Comparison of ENCODE assay signal across 29 mouse cellular contexts in genomic region chr3:85584966-85585365, GRCm38 (mm10). TPM values are rescaled to one million over a fixed set of nuclear protein-coding genes. Genes with fewer than 3 reads are reported as not detected.
A peak's percentile ranks its signal among the peaks of the same experiment; 100 is the strongest.
DNase-seq lines count a peak whose midpoint lies in the region; ATAC-seq and TF ChIP-seq lines count a peak whose summit lies in the region.
"Had no signal": no experiment of that assay in that cellular context is flagged by ENCODE, and none has a peak within 500 bp of the region (broad histone marks: within the 10 kb centered on the region; RNA-seq: fewer than 3 reads in every experiment).

No protein-coding gene starts in this region.

- no peak for TF ChIP-seq CTCF in layer of hippocampus, adult 2 months (conservative IDR thresholded peaks at IDR 0.05)

- H3K27me3 ChIP-seq in liver, embryonic 11.5 days (replicated peaks; ENCODE audit: control insufficient read depth, insufficient read depth, low read length), result no peaks in the 10 kb centered on the region
- no peaks in the 10 kb centered on the region for H3K27me3 ChIP-seq in liver, embryonic 16.5 days (ENCODE audit: control insufficient read depth, insufficient read depth, low read depth, low read length)
- H3K27me3 ChIP-seq in midbrain, embryonic 16.5 days (ENCODE audit: control insufficient read depth, insufficient read depth, low read depth, low read length), result no peaks in the 10 kb centered on the region
- H3K27me3 ChIP-seq: embryonic facial prominence, embryonic 15.5 days; forebrain, embryonic 13.5 days; heart, embryonic 15.5 days; hindbrain, embryonic 12.5 days; megakaryocyte, embryonic 14.5 days; midbrain, embryonic 13.5 days; neural tube, embryonic 15.5 days had no signal

- ATAC-seq in liver, embryonic 11.5 days (replicated peaks; ENCODE audit: low FRiP score), result peak; percentile 94
- ATAC-seq in liver, embryonic 16.5 days (ENCODE audit: low read depth), result peak; percentile 82
- ATAC-seq in midbrain, embryonic 16.5 days, result no peak
- ATAC-seq: forebrain, embryonic 13.5 days; hindbrain, postnatal 0 days; intestine, embryonic 16.5 days; midbrain, embryonic 13.5 days had no signal

- H3K36me3 ChIP-seq in liver, embryonic 11.5 days (ENCODE audit: control insufficient read depth, insufficient read depth, low read length), result no peaks in the 10 kb centered on the region
- no peaks in the 10 kb centered on the region for H3K36me3 ChIP-seq in liver, embryonic 16.5 days (ENCODE audit: control insufficient read depth, insufficient read depth)
- no peaks in the 10 kb centered on the region for H3K36me3 ChIP-seq in midbrain, embryonic 16.5 days (ENCODE audit: control insufficient read depth, insufficient read depth, low read length)
- H3K36me3 ChIP-seq: embryonic facial prominence, embryonic 10.5 days; embryonic facial prominence, embryonic 15.5 days; heart, embryonic 15.5 days; midbrain, embryonic 13.5 days; neural tube, embryonic 15.5 days had no signal

- no peak overlapping the region for H3K9ac ChIP-seq in liver, embryonic 11.5 days (ENCODE audit: low read depth, low read length)
- no peak overlapping the region for H3K9ac ChIP-seq in liver, embryonic 16.5 days (ENCODE audit: low read depth, low read length)
- no peak overlapping the region for H3K9ac ChIP-seq in midbrain, embryonic 16.5 days (ENCODE audit: low read depth, low read length)
- H3K9ac ChIP-seq: embryonic facial prominence, embryonic 15.5 days; forebrain, embryonic 13.5 days; heart, embryonic 15.5 days; hindbrain, embryonic 12.5 days; midbrain, embryonic 13.5 days; neural tube, embryonic 15.5 days had no signal

- peak overlapping the region; percentile 67; the same call in 1 of the 2 replicates for H3K27ac ChIP-seq in layer of hippocampus, adult 2 months
- peak overlapping the region; percentile 56 for H3K27ac ChIP-seq in liver, embryonic 11.5 days (ENCODE audit: low read depth, low read length)
- no peak overlapping the region for H3K27ac ChIP-seq in liver, embryonic 16.5 days (ENCODE audit: low read length)
- H3K27ac ChIP-seq in midbrain, embryonic 16.5 days (ENCODE audit: low read length), result no peak overlapping the region
- H3K27ac ChIP-seq: embryonic facial prominence, embryonic 10.5 days; embryonic facial prominence, embryonic 15.5 days; forebrain, embryonic 13.5 days; heart, embryonic 15.5 days; hindbrain, embryonic 12.5 days; hindbrain, postnatal 0 days; midbrain, embryonic 13.5 days; neural tube, embryonic 15.5 days had no signal

- no peak overlapping the region for H3K4me3 ChIP-seq in layer of hippocampus, adult 2 months
- no peak overlapping the region for H3K4me3 ChIP-seq in liver, embryonic 11.5 days (ENCODE audit: low read depth, low read length)
- no peak overlapping the region for H3K4me3 ChIP-seq in liver, embryonic 16.5 days (ENCODE audit: low read depth, low read length)
- H3K4me3 ChIP-seq in midbrain, embryonic 16.5 days (ENCODE audit: low read depth, low read length), result no peak overlapping the region
- H3K4me3 ChIP-seq: embryonic facial prominence, embryonic 10.5 days; embryonic facial prominence, embryonic 15.5 days; forebrain, embryonic 13.5 days; heart, embryonic 15.5 days; hindbrain, embryonic 12.5 days; megakaryocyte, embryonic 14.5 days; midbrain, embryonic 13.5 days; neural tube, embryonic 15.5 days had no signal

- no peaks in the 10 kb centered on the region for H3K9me3 ChIP-seq in liver, embryonic 11.5 days (ENCODE audit: control insufficient read depth, low read length)
- no peaks in the 10 kb centered on the region for H3K9me3 ChIP-seq in liver, embryonic 16.5 days (replicated peaks; ENCODE audit: control insufficient read depth, low read length)
- no peaks in the 10 kb centered on the region for H3K9me3 ChIP-seq in midbrain, embryonic 16.5 days (replicated peaks; ENCODE audit: control insufficient read depth, low read length, poor library complexity, severe bottlenecking)
- H3K9me3 ChIP-seq: embryonic facial prominence, embryonic 10.5 days; embryonic facial prominence, embryonic 15.5 days; forebrain, embryonic 13.5 days; heart, embryonic 15.5 days; hindbrain, embryonic 12.5 days; megakaryocyte, embryonic 14.5 days; midbrain, embryonic 13.5 days; neural tube, embryonic 15.5 days had no signal

- H3K4me2 ChIP-seq in liver, embryonic 11.5 days, result peak overlapping the region; percentile 30
- no peak overlapping the region for H3K4me2 ChIP-seq in liver, embryonic 16.5 days (ENCODE audit: low read depth, low read length)
- no peak overlapping the region for H3K4me2 ChIP-seq in midbrain, embryonic 16.5 days (ENCODE audit: low read length)
- H3K4me2 ChIP-seq: embryonic facial prominence, embryonic 15.5 days; forebrain, embryonic 13.5 days; heart, embryonic 15.5 days; hindbrain, embryonic 12.5 days; midbrain, embryonic 13.5 days; neural tube, embryonic 15.5 days had no signal

- peaks cover 16% of the 10 kb centered on the region for H3K4me1 ChIP-seq in liver, embryonic 11.5 days (replicated peaks; ENCODE audit: control insufficient read depth, insufficient read depth, low read length)
- peaks cover 8% of the 10 kb centered on the region for H3K4me1 ChIP-seq in liver, embryonic 16.5 days (ENCODE audit: control insufficient read depth, low read depth, low read length)
- no peaks in the 10 kb centered on the region for H3K4me1 ChIP-seq in midbrain, embryonic 16.5 days (ENCODE audit: control insufficient read depth, insufficient read depth, low read length)
- H3K4me1 ChIP-seq: embryonic facial prominence, embryonic 10.5 days; embryonic facial prominence, embryonic 15.5 days; forebrain, embryonic 13.5 days; hindbrain, embryonic 12.5 days; midbrain, embryonic 13.5 days; neural tube, embryonic 15.5 days had no signal

- no peak for DNase-seq in layer of hippocampus, adult 2 months (ENCODE audit: low spot score in 2 of 2)
- DNase-seq in layer of hippocampus, postnatal 25 days (ENCODE audit: extremely low spot score in 1 of 2, low spot score in 1 of 2), result no peak
- DNase-seq in liver, embryonic 11.5 days (ENCODE audit: low spot score), result no peak
- no peak for DNase-seq in T-cell, adult 2 months (ENCODE audit: low spot score)
- no peak for DNase-seq in left cerebral cortex, adult 8-10 months (ENCODE audit: low spot score in 2 of 2)
- DNase-seq: adrenal gland, adult 2 months; adrenal gland, postnatal 36 days; cerebellum, adult 8-10 months; cerebellum, postnatal 25 days; gastrocnemius, postnatal 14 days; heart, postnatal 36 days; kidney, adult 8-10 months; kidney, postnatal 25 days; lung, postnatal 36 days; retina, postnatal 1 day; right cerebral cortex, postnatal 14 days; thymus, postnatal 14 days had no signal

- 59% methylated on average over 4 of the region's 4 CpGs for WGBS in liver, embryonic 11.5 days
- WGBS in liver, embryonic 16.5 days (ENCODE audit: insufficient replicate concordance), result 20% methylated on average over 4 of the region's 4 CpGs
- 89% methylated on average over 4 of the region's 4 CpGs for WGBS in midbrain, embryonic 16.5 days

RNA-seq across cellular contexts. Expression of gene Gatb, which starts 11.0 kb away (rescaled TPM):
- total RNA-seq in layer of hippocampus, adult 2 months (2021), result 10 to 100 TPM; 19.2 to 24.5 TPM
- 10 to 100 TPM; 22.2 to 22.5 TPM for total RNA-seq in layer of hippocampus, postnatal 25 days (2021)
- 32.9 and 39.9 TPM in 2 replicates for polyA plus RNA-seq in liver, embryonic 11.5 days (2014; fragmentation: Nextera tagmentation; extraction: Ambion mirVana)
- 16.4 and 16.9 TPM in 2 replicates for polyA plus RNA-seq in liver, embryonic 16.5 days (2015; fragmentation: Nextera tagmentation; extraction: Ambion mirVana)
- polyA plus RNA-seq in midbrain, embryonic 16.5 days (2015; fragmentation: Nextera tagmentation; extraction: Ambion mirVana), result 23.1 and 23.2 TPM in 2 replicates
- total RNA-seq in left cerebral cortex, adult 8-10 months (2022), result 10 to 100 TPM; 19.2 to 30.9 (median 24.2) TPM

Comparison
In these comparisons a context has a peak if more than half of its experiments do, and no peak if none do; other contexts are left out.
1. H3K27ac ChIP-seq: peak in layer of hippocampus, adult 2 months (single experiment) and liver, embryonic 11.5 days (single experiment); none in liver, embryonic 16.5 days (single experiment) and midbrain, embryonic 16.5 days (single experiment).